8 mouse cellular contexts compared by ENCODE assay signal in genomic region chr8:71610822-71611651, GRCm38 (mm10). TPM values are rescaled to one million over a fixed set of nuclear protein-coding genes. Genes with fewer than 3 reads are reported as not detected.
DNase-seq lines count a peak whose midpoint lies in the region; ATAC-seq lines count a peak whose summit lies in the region.

Gene Colgalt1 (plus strand): TSS chr8:71610998.

- peak within 1 kb of the TSS; percentile 89 for H3K27ac ChIP-seq in hindbrain, embryonic 14.5 days

- peak; percentile 99 for ATAC-seq in hindbrain, embryonic 14.5 days (ENCODE audit: low FRiP score)

- H3K4me3 ChIP-seq in hindbrain, embryonic 14.5 days (replicated peaks; ENCODE audit: low read length): peak within 1 kb of the TSS; percentile 71

- no peaks in the 10 kb centered on the region for H3K9me3 ChIP-seq in hindbrain, embryonic 14.5 days (ENCODE audit: control insufficient read depth, low read length)

- DNase-seq in R1 (ENCODE audit: low read depth, low spot score): peak; percentile 100
- peak; percentile 94 to 97 for DNase-seq in cerebellum, postnatal 25 days
- peak; percentile 90 to 93 for DNase-seq in frontal cortex, postnatal 25 days (ENCODE audit: low spot score in 2 of 2)
- peak; percentile 98 for DNase-seq in hindbrain, embryonic 14.5 days (ENCODE audit: low spot score)
- peak; percentile 97 for DNase-seq in layer of hippocampus, postnatal 36 days
- peak; percentile 100 for DNase-seq in lung, postnatal 36 days
- DNase-seq in retina, postnatal 1 day: peak; percentile 100
- peak; percentile 80 to 96 for DNase-seq in urinary bladder, adult 18-20 months (ENCODE audit: low spot score in 2 of 2)

- peak within 1 kb of the TSS; percentile 79 for H3K9ac ChIP-seq in hindbrain, embryonic 14.5 days

- peaks cover 31% of the 10 kb centered on the region for H3K36me3 ChIP-seq in hindbrain, embryonic 14.5 days (replicated peaks; ENCODE audit: control insufficient read depth, insufficient read depth)

- peak within 1 kb of the TSS; percentile 69 for H3K4me2 ChIP-seq in hindbrain, embryonic 14.5 days (replicated peaks)

- peaks cover 10% of the 10 kb centered on the region for H3K4me1 ChIP-seq in hindbrain, embryonic 14.5 days (replicated peaks; ENCODE audit: control insufficient read depth, insufficient read depth, low read length)

- WGBS in hindbrain, embryonic 14.5 days: under 1% methylated on average over 81 of the region's 82 CpGs

- H3K27me3 ChIP-seq in hindbrain, embryonic 14.5 days (ENCODE audit: control insufficient read depth, insufficient read depth, low read length): no peaks in the 10 kb centered on the region

RNA-seq across cellular contexts. Expression of gene Colgalt1, which starts in this region (rescaled TPM):
- 62.4 and 66.0 TPM in 2 replicates for polyA plus RNA-seq in hindbrain, embryonic 14.5 days (2014; fragmentation: Nextera tagmentation; extraction: Ambion mirVana)
- total RNA-seq in layer of hippocampus, postnatal 36 days (2021): 10 to 100 TPM; 52.3 to 55.6 TPM

Comparison
In these comparisons a context has a peak if more than half of its experiments do, and no peak if none do; other contexts are left out.
1. Peak in every context shown above with its lines: DNase-seq, ATAC-seq, H3K4me3 ChIP-seq and H3K27ac ChIP-seq.